Mouse (Mus musculus): ENCODE measurements around the gene Qars.

Gene Qars

DNA sequence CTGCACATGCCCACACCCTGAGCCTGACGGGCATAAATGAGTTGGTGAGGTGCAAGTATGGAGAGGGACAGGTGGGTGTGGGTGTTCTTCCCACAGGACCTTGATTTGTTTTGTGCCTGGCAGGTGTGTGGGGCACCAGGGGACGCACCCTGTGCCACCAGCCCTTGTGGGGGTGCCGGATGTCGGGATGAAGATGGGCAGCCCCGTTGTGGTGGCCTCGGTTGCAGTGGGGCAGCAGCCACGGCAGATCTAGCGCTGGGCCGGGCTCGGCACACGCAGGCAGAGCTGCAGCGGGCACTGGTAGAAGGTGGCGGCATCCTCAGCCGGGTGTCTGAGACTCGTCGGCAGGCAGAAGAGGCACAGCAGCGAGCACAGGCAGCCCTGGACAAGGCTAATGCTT lies 19.1 kb upstream of the Qars start:
- no peak for DNase-seq

DNA sequence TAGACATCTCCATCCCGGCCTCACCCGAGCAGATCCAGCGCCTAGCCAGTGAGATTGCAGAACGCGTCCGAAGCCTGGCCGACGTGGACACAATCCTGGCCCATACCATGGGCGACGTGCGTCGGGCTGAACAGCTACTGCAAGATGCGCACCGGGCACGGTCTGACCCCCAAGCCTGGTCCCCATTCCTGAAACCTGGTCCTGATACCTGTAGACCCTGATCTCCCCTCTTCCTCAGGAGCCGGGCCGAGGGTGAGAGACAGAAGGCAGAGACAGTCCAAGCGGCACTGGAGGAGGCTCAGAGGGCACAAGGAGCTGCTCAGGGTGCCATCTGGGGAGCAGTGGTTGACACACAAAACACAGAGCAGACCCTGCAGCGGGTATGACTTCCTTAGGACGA lies 18.3 kb upstream of the Qars start:
- no peak for DNase-seq

DNA sequence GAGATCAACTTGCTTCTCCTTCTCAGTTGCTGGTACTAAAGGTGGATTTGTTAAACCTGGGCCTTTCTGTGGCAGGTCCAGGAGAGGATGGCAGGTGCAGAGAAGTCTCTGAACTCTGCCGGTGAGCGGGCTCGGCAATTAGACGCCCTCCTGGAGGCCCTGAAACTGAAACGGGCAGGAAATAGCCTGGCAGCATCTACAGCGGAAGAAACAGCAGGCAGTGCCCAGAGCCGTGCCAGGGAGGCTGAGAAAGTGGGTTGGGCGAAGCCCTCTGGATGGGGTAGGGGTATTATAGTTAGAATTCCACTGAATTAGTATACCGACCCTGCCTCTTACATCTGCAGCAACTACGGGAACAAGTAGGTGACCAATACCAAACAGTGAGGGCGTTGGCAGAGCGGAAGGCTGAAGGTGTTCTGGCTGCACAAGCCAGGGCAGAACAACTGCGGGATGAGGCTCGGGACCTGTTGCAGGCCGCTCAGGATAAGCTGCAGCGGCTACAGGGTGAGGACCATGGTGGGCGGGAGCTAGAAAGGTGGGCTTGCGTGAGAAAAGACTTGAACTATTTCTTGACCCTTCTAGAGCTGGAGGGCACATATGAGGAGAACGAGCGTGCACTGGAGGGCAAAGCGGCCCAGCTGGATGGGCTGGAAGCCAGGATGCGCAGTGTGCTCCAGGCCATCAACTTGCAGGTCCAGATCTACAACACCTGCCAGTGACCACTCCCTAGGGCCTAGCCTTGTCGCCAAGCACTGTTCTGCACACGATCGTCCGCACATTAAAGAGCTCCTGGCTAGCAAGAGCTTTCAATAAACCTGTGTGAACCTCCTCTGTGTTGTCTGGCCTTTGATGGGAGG lies 17.6 kb upstream of the Qars start:
- DNase-seq: no peak

DNA sequence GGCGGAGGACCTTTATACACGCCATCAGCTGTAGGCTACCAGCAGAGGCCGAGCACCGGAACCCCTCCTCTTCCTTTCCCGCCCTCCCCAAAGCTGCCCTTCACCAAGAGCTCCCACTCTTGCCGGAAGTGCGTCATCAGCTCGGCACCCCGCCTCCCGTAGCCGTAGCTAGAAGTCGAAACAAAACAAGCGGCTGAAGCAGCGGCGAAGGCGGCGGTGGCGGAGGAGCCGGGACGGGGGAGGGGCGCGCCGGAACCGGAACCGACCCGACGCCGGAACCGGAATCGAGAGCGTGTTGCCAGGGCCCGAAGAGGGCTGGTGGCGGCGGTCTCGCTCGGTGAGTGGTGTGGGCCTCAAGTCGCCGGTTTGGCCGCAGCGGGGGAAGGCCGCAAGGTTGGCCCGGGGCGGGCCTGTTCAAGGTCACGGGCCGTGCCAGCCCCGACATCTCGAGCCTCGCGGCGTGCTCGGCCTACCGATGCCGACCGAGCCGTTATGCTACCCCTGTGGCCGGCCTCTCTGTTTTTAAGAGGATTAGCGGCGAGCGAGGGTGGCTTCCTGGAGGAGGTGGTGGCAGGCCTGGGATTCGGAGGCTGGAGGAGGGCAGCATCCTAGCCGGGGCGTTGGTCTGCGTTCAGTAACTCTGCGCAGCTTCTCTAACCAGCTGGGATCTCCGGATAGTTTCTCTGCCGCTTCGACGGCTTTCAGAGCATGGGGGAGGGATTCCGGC lies 16.8 kb upstream of the Qars start, which contains the start of gene Usp19:
Gene Usp19 (plus strand): TSS at position 44 of the 727 bp plus-strand sequence.
- peak; percentile 98 to 99 for DNase-seq

DNA sequence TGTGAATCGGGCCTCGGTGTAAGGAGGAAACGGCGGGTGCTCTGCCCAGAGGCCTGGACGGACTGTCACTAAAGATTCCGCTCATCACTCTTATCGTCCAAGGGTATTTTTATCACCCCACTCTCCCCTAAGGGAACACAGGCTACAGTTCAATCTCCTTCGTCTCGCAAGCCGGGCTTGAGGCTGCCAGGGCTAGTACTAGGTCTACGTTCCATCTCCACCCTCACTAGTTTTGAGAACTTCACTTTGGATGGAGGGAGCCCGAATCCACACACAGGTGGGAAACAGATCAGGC lies 16.3 kb upstream of the Qars start:
- DNase-seq: no peak

DNA sequence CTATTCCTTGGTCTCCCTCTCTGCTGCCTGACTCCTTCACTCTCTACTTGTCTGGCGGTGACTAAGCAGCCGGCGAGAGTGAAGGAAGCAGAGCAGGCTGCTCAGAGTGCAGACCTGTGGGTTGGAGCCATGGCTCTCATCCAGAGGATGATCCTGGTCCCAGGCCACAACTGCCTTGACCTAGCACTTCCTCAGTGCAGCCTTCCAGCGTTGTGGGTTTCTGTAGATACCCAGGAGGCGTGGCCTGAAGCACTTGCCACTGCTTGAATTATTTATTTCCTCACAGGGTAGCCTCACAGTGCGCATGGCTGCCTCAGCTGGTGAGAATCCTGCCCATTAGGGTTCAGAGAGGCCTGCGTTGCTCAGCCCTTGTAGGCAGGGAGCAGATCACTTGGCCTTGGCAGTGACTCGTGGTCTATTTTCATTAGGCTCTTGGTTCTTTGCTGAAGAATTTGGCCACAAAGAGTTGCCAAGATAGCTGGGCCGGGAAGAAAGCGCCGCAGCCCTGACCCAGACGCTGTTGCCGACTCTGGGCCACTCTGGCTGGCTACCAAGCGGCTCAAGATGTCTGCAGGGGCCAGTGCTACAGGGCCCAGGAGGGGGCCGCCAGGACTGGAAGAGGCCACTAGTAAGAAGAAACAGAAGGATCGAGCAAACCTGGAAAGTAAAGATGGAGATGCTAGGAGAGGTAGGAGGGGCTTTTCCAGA lies 15.3 kb upstream of the Qars start:
- DNase-seq: peak; percentile 32 to 53

DNA sequence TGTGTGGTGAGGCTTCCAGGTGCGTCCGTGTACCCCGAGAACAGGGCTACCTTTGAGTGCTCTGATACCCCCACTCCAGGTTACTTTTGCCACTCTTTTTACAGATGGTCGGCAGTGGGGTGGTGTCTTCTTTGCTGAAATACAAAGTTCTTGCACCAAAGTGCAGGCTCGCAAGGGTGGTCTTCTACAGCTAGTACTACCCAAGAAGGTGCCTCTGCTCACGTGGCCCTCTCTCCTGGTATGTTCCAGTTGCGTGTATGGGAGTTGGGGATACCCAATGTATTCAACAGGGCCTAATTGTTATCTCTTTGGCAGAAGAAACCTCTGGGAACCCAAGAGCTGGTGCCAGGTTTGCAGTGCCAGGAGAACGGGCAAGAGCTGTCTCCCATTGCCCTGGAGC lies 14.3 kb upstream of the Qars start:
- DNase-seq: no peak

DNA sequence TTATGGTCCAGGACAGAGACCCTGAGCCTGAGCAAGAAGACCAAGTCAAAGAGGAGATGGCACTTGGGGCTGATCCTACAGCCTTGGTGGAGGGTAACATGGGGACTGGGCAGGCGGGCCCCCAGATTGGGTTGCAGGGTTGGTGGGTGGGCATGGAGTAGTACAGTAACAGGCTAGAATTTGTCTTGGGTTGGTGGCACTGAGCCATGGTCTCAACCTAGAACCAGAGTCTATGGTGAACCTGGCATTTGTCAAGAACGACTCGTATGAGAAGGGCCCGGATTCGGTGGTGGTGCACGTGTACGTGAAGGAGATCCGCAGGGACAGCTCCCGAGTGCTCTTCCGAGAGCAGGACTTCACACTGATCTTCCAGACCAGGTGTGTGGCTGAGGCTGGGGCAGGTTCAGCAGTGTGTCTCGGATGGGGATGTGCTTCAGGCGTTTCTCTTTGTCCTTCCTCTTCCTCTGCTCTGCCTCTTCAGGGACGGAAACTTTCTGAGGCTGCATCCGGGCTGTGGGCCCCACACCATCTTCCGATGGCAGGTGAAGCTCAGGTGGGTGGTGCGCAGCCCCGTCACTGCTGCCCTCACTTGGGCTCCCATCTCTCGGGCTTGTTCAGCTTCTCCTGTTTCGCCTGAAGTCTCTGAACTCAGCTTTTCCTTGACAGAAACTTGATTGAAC lies 13.2 kb upstream of the Qars start:
- DNase-seq: no peak

DNA sequence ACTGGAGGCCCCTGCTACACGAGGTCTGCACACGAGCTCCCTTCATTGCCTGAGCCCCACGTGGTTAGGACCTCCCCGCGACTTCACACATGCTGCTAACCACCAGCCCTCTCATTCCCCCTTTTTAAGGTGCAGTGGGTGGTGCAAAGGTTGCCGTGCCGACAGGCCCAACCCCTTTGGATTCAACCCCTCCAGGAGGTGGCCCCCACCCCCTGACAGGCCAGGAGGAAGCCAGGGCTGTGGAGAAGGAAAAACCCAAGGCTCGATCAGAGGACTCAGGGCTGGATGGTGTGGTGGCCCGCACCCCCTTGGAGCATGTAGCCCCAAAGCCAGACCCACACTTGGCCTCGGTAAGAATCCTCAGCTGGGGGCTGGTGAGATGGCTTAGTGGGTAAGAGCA lies 12.6 kb upstream of the Qars start:
- no peak for DNase-seq

DNA sequence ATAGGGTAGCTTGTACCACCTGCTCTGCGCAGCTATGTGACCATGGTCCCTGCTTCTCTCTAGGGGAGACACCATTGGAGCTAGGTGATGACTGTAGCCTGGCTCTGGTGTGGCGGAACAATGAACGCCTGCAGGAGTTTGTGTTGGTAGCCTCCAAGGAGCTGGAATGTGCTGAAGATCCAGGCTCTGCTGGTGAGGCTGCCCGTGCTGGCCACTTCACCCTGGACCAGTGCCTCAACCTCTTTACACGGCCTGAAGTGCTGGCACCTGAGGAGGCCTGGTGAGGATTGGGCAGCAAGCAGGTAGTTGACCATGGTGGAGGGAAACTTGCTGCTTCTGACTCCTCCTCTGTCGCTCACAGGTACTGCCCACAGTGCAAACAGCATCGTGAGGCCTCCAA lies 8.3 kb upstream of the Qars start:
- no peak for DNase-seq

DNA sequence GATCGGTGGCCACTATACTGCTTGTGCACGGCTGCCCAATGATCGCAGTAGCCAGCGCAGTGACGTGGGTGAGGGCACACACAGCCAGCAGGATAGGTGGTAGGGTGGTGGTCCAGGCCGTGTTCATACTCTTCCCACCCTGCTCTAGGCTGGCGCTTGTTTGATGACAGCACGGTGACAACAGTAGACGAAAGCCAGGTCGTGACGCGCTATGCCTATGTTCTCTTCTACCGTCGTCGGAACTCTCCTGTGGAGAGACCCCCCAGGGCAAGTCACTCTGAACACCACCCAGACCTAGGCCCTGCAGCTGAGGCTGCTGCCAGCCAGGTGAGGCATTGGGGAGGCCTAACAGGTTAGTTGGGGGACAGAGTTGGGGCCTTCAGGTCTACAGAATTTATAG lies 7.6 kb upstream of the Qars start:
- DNase-seq: no peak

DNA sequence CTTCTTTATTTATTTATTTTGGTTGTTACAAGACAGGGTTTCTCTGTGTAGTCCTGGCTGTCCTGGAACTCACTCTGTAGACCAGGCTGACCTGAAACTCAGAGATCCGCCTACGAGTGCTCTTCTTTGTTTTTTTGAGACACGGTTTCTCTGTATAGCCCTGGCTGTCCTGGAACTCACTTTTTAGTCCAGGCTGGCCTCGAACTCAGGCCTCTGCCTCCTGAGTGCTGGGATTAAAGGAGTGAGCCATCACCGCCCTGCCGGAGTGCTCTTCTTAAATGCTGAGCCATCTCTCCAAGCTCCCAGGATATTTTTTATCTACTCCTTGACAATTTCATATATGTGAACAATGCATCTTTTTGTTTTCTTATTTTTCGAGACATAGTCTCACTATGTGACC lies 605 bp upstream of the Qars start:
- no peak for DNase-seq

DNA sequence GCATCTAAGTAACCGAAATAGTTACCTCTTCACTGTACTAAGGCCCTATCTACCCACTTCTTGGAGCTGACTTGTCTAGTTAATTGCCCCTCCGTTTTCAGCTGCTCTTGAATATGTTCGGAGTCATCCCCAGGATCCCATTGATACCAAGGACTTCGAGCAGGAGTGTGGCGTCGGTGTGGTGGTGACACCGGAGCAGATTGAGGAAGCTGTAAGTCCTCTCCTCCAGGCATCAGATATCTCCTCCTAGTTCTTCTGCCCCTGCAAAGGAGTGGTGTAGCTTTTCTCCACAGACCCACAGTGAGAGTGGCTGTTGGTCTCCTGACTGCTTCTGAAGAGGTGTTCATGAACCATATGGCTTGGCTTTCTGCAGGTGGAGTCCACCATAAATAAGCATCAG lies 1.3 kb downstream of the Qars start:
- no peak for DNase-seq

DNA sequence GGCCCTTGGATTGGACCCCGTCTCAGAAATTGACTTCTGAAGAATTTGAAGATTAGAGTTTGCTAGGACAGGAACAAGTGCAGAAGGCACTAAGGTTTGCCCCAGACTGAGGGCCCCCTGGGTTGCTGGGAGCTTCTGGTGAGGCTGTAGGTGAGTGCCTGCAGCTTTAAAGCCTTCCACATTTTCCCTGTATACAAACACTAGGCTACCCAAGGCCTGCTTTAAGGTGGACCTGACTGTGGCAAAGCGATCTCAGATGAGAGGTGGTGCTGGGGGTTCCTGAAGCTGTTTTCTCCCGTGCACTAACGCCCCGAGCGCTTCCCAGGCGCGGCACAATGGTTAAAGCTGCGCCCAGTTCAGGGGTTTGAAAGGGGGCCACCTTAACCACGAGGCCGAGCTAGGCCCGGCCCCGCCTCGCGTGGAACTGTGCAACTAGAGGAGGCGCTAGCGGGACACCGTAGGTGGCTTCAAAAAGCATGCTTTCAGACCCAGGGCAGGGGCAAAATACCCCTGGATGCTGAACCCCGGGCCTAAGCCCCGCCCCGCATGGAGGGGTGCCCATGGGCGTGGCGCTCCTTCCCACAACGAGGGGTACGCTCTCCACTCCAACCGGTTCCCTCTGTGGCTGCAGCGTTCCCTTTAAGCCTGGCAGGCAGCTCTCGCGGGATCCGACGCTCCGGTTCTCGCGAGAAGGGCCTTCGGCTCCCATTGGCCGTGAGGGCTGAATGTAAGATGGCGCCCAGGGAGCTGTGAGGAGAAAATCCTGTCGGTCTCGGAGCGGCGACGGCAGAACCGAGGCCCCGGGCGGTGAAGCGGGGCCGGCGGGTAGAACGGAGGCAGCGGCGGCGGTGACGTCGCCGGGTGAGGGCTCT lies 9.1 kb downstream of the Qars start, which contains the start of gene Qrich1:
Gene Qrich1 (plus strand): TSS at position 427 of the 872 bp plus-strand sequence.
- peak; percentile 96 for DNase-seq

DNA sequence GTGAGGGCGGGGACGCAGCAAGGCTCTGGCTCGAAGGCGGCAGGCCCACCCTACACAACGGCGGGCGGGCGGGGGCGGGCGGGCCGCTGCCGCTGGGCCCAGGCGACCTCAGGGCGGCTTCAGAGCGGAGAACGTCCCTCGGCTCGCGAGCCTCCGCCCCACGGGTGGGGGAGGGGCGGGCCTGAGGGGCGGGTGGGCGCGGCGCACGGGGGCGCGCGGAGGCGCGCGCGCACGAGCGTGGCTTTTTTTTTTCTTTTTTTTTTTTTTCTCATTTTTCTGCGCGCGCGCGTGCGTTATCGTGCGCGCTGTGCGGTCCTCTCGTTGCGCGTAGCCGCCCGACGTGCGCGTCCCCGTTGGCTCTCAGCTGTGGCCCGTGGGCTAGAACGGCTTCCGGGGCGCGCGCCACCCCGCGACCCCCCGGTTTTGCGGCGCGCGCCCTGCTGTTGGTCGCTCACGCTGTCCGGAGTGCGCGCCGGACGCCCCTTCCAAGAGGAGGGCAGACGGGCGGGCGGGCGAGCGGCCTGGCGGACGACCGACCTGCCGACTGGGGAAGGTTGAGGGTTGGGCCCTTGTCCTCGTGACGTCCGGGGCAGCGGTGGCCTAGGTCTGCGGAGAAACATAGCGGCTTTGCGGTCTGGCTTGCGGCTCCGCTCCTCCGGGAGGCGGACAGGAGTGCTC lies 9.9 kb downstream of the Qars start:
- peak; percentile 87 to 92 for DNase-seq

DNA sequence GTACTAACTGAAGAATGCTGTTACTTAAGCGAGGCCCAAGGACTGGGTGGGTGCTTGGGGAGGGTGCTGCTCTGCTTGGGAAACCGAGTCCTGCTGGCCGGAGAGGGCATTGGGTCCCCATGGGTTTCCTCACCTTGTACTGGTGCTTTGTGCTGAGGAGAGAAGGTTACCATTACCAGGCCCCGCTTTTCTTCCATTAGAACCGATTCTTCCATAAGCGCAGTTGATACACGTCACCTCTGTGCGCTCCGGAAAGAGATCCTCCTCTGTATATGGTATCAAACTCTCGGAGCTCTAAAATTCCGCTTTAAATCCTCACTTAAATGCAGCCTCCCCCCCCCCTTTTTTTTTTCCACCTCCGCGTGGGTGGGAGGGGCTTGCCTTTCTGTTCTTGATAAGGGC lies 10.4 kb downstream of the Qars start:
- DNase-seq: no peak

DNA sequence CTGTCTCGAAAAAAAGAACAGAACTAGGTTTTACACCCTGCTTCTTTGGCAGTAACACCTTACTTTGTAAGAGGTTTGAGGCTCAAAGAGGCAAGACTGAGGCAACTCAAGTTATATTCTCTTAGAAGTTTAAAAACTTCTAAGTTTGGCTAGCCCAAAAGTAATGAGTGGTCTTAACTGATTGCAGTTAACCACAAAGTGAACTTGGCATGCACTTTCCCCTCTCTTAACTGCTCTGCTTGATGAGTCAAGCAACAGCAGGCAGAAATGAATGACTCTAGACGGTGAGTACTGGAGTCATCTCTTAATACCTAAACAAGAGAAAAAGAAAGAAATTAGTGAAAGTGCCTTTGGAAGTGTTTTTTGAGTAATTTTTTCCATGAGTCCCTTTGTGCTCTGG lies 14.1 kb downstream of the Qars start:
- DNase-seq: no peak

DNA sequence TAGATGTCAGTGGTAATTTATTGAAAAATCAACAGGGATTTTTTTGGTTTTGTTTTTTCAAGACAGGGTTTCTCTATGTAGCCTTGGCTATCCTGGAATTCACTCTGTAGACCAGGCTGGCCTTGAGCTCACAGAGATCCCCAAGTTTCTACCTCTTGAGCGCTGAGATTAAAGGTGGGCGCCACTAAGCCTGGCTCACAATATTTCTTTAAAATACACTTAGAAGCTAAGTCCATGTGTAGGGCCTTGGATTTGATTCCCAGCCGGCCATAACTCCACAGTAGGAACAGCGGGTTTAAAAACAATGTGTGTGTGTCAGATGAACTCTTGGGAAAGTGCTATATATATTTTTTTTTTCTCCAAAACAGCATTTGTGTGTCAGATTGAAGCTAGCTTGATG lies 15.8 kb downstream of the Qars start:
- no peak for DNase-seq

DNA sequence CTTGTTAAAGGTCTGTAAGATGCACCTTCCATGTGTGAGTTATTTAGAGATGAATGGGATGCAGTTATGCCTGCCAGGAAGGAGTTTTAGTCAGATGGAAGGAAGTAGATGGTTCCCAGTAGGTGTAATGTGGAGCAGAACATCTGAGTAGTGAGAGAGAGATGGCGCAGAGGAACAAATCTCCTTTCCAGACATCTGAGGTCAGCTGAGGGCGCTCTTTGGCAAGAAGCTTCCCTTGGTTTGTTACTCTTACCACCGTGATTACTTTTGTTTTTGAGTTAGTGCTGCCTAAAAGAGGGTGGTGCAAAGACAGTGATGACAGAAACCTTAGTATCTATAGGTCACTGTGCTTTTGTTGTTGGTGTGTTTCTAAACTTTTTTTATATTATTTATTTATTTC lies 17.9 kb downstream of the Qars start:
- no peak for DNase-seq

DNA sequence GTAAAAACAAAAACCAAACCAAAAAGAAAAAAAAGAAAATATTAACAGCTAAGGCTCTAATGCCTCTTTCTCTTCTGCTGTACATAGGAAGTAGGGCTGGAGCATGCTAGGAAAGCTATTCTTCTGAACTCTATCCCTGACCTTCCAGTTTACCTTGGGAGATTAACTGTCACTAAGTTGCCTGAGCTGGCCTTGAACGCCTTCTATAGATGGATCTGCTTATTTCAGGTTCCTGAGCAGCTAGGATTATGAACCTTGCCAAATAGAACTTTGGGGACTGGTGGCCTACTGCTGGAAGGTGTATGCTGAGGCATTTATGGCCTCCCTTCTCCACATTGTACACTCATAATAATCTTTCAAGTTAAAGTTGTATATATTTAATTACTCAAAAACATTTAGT lies 23.4 kb downstream of the Qars start:
- no peak for DNase-seq

DNA sequence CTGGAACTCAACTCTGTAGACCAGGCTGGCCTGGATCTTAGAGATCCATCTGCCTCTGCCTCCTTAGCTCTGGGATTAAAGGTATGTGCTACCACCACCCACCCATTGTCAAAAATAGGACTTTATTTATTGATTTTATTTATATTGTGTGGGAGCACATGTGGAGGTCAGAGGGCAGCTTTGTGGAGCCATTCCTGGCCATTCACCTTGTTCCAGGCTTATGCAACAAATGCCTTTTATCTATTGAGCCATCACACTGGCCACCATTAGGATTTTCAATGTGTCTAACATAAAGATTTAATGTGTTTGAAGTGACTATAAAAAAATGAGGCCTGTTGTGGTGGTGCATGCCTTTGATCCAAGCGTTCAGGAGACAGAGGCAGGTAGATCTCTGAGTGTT lies 24.0 kb downstream of the Qars start:
- DNase-seq: no peak

DNA sequence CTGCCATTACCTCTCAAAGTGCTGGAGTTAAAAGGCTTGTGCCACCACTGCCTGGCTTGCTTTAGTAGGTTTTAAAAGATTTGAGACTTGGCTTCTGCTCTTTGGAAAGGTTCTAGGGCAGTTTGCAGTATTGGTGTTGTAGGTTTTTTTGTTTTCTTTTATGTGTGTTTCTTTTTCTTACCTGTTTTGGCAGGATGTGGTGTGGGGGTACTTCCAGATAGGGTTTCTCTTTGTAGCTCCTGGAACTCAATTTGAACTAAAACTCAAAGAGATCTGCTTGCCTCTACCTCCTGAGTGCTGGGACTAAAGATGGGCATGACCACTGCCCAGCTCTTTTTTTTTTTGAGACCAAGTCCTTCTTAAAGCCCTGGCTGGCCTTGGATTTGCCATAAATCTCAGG lies 33.3 kb downstream of the Qars start:
- no peak for DNase-seq

Data from kidney, postnatal 36 days (tissue).